Comparison of ENCODE assay signal across 12 mouse cellular contexts in genomic region chr1:106039326-106039725, GRCm38 (mm10). TPM values are rescaled to one million over a fixed set of nuclear protein-coding genes. Genes with fewer than 3 reads are reported as not detected.
DNase-seq lines count a peak whose midpoint lies in the region; ATAC-seq and TF ChIP-seq lines count a peak whose summit lies in the region.
"Had no signal": no experiment of that assay in that cellular context is flagged by ENCODE, and none has a peak within 500 bp of the region (broad histone marks: within the 10 kb centered on the region; RNA-seq: fewer than 3 reads in every experiment).

No protein-coding gene starts in this region.

- 0 out of 2 replicates have a peak, but pooled peaks cover 4% of the 10 kb centered on the region for H3K4me1 ChIP-seq in kidney, postnatal 0 days (replicated peaks; ENCODE audit: insufficient read depth, low read length)
- no peaks in the 10 kb centered on the region for H3K4me1 ChIP-seq in intestine, embryonic 14.5 days (replicated peaks; ENCODE audit: control insufficient read depth, insufficient read depth, low read length)
- H3K4me1 ChIP-seq: embryonic facial prominence, embryonic 12.5 days; limb, embryonic 12.5 days had no signal

- no peak overlapping the region for H3K4me2 ChIP-seq in kidney, postnatal 0 days (ENCODE audit: low read length)
- no peak overlapping the region for H3K4me2 ChIP-seq in intestine, embryonic 14.5 days (ENCODE audit: low read length)
- H3K4me2 ChIP-seq: embryonic facial prominence, embryonic 12.5 days; limb, embryonic 12.5 days had no signal

- TF ChIP-seq CTCF in kidney, postnatal 0 days (IDR thresholded peaks at IDR 0.05; ENCODE audit: low read depth), result peak; percentile 39

- no peaks in the 10 kb centered on the region for H3K9me3 ChIP-seq in kidney, postnatal 0 days (replicated peaks; ENCODE audit: low read length)
- H3K9me3 ChIP-seq in intestine, embryonic 14.5 days (ENCODE audit: control insufficient read depth, low read length), result no peaks in the 10 kb centered on the region
- H3K9me3 ChIP-seq: embryonic facial prominence, embryonic 12.5 days; G1E; limb, embryonic 12.5 days had no signal

- no peaks in the 10 kb centered on the region for H3K36me3 ChIP-seq in kidney, postnatal 0 days (ENCODE audit: insufficient read depth, low read length)
- 0 out of 2 replicates have a peak, but pooled peaks cover 5% of the 10 kb centered on the region for H3K36me3 ChIP-seq in intestine, embryonic 14.5 days (ENCODE audit: control insufficient read depth, insufficient read depth, low read length)
- H3K36me3 ChIP-seq: embryonic facial prominence, embryonic 12.5 days; limb, embryonic 12.5 days had no signal

- H3K4me3 ChIP-seq in kidney, postnatal 0 days (replicated peaks; ENCODE audit: low read depth, low read length), result no peak overlapping the region
- H3K4me3 ChIP-seq in intestine, embryonic 14.5 days (ENCODE audit: low read depth, low read length), result no peak overlapping the region
- H3K4me3 ChIP-seq: embryonic facial prominence, embryonic 12.5 days; limb, embryonic 12.5 days had no signal

- peak; percentile 39 to 58 for DNase-seq in cerebellum, postnatal 14 days
- DNase-seq in cerebellum, adult 11-12 months, result no peak
- DNase-seq in kidney, postnatal 0 days (ENCODE audit: low spot score), result peak; percentile 39
- no peak for DNase-seq in kidney, postnatal 36 days
- DNase-seq in 3T3-L1 (ENCODE audit: low read depth, low spot score), result peak; percentile 16
- peak; percentile 50 for DNase-seq in intestine, embryonic 14.5 days (ENCODE audit: low spot score)
- no peak for DNase-seq in kidney, postnatal 25 days
- no peak for DNase-seq in adrenal gland, adult 8-10 months
- DNase-seq: cerebellum, adult 18-20 months had no signal

- H3K27ac ChIP-seq in kidney, postnatal 0 days, result no peak overlapping the region
- H3K27ac ChIP-seq in intestine, embryonic 14.5 days (ENCODE audit: low read depth), result no peak overlapping the region
- H3K27ac ChIP-seq: embryonic facial prominence, embryonic 12.5 days; limb, embryonic 12.5 days had no signal

- no peak overlapping the region for H3K9ac ChIP-seq in kidney, postnatal 0 days (ENCODE audit: low read depth, low read length)
- H3K9ac ChIP-seq in intestine, embryonic 14.5 days (ENCODE audit: low read length), result no peak overlapping the region
- H3K9ac ChIP-seq: embryonic facial prominence, embryonic 12.5 days; limb, embryonic 12.5 days had no signal

- 43% methylated on average over 6 of the region's 6 CpGs for WGBS in kidney, postnatal 0 days
- 52% methylated on average over 6 of the region's 6 CpGs for WGBS in intestine, embryonic 14.5 days

- ATAC-seq in kidney, postnatal 0 days (replicated peaks; ENCODE audit: low FRiP score, low read depth), result no peak
- no peak; the same call in 1 of the 2 replicates for ATAC-seq in intestine, embryonic 14.5 days (replicated peaks; ENCODE audit: low FRiP score, low TSS enrichment, low read depth)

- no peaks in the 10 kb centered on the region for H3K27me3 ChIP-seq in kidney, postnatal 0 days (ENCODE audit: insufficient read depth, low read length)
- H3K27me3 ChIP-seq in intestine, embryonic 14.5 days (replicated peaks; ENCODE audit: control insufficient read depth, insufficient read depth, low read length), result no peaks in the 10 kb centered on the region
- H3K27me3 ChIP-seq: embryonic facial prominence, embryonic 12.5 days; limb, embryonic 12.5 days had no signal

RNA-seq across cellular contexts. Expression of gene Zcchc2, which starts 49.1 kb away (rescaled TPM):
- polyA plus RNA-seq in kidney, postnatal 0 days (2015; fragmentation: Nextera tagmentation; extraction: Ambion mirVana), result 2.5 and 2.6 TPM in 2 replicates
- 3.5 and 4.0 TPM in 2 replicates for polyA plus RNA-seq in intestine, embryonic 14.5 days (2014; fragmentation: Nextera tagmentation; extraction: Ambion mirVana)
- total RNA-seq in adrenal gland, adult 8-10 months (2022), result 10 to 100 TPM; 18.1 to 20.1 (median 19.8) TPM

Comparison
In these comparisons a context has a peak if more than half of its experiments do, and no peak if none do; other contexts are left out.
1. DNase-seq: peak in cerebellum, postnatal 14 days (2 of 2), kidney, postnatal 0 days (single experiment), 3T3-L1 (single experiment) and intestine, embryonic 14.5 days (single experiment); none in cerebellum, adult 11-12 months (single experiment), kidney, postnatal 36 days (0 of 2), kidney, postnatal 25 days (0 of 2) and adrenal gland, adult 8-10 months (single experiment).